22 mouse cellular contexts compared by ENCODE assay signal in genomic region chr6:114798715-114799114, GRCm38 (mm10).
DNase-seq lines count a peak whose midpoint lies in the region; TF ChIP-seq lines count a peak whose summit lies in the region.
"Had no signal": no experiment of that assay in that cellular context is flagged by ENCODE, and none has a peak within 500 bp of the region (broad histone marks: within the 10 kb centered on the region; RNA-seq: fewer than 3 reads in every experiment).

No protein-coding gene starts in this region.

- DNase-seq in embryo, embryonic 10 days (ENCODE audit: low spot score), result peak; percentile 28
- no peak for DNase-seq in embryo, embryonic 10.5 days (ENCODE audit: low spot score)
- DNase-seq in gastrocnemius, adult 2 months, result peak; percentile 43
- DNase-seq in gastrocnemius, adult 18-20 months (ENCODE audit: low spot score), result no peak
- DNase-seq in thymus, postnatal 0 days (ENCODE audit: low spot score), result peak; percentile 38
- no peak for DNase-seq in thymus, postnatal 4 days
- DNase-seq: adrenal gland, adult 2 months; adrenal gland, postnatal 14 days; cerebellum, adult 18-20 months; cerebellum, adult 9-10 months; embryo, embryonic 11 days; gastrocnemius, postnatal 25 days; heart, adult 18-20 months; heart, postnatal 10 days; heart, postnatal 36 days; kidney, adult 2 months had no signal

- H3K27ac ChIP-seq in gastrocnemius, adult 2 months, result peak overlapping the region; percentile 63
- H3K27ac ChIP-seq: embryonic facial prominence, embryonic 10.5 days; embryonic facial prominence, embryonic 13.5 days; heart, embryonic 15.5 days; hindbrain, embryonic 15.5 days had no signal

- intact Hi-C loops in gastrocnemius, adult 2 months (cut with DNase I), result no loop called here

- H3K4me3 ChIP-seq in gastrocnemius, adult 2 months, result no peak overlapping the region
- H3K4me3 ChIP-seq: embryonic facial prominence, embryonic 10.5 days; embryonic facial prominence, embryonic 13.5 days; erythroblast, embryonic 14.5 days; heart, embryonic 12.5 days; heart, embryonic 15.5 days; hindbrain, embryonic 15.5 days had no signal

- TF ChIP-seq CTCF in gastrocnemius, adult 2 months (IDR thresholded peaks at IDR 0.05), result no peak

Comparison
In these comparisons a context has a peak if more than half of its experiments do, and no peak if none do; other contexts are left out.
1. DNase-seq: peak in embryo, embryonic 10 days (single experiment), gastrocnemius, adult 2 months (single experiment) and thymus, postnatal 0 days (single experiment); none in embryo, embryonic 10.5 days (single experiment), gastrocnemius, adult 18-20 months (single experiment) and thymus, postnatal 4 days (single experiment).